Mouse (Mus musculus): Measurements from ENCODE around the gene Chrdl2. TPM values are rescaled to one million over a fixed set of nuclear protein-coding genes. Genes with fewer than 3 reads are reported as not detected.

Chrdl2 gene
- polyA plus RNA-seq, 1 experiment from 2014 or later: 1.1 TPM

DNA sequence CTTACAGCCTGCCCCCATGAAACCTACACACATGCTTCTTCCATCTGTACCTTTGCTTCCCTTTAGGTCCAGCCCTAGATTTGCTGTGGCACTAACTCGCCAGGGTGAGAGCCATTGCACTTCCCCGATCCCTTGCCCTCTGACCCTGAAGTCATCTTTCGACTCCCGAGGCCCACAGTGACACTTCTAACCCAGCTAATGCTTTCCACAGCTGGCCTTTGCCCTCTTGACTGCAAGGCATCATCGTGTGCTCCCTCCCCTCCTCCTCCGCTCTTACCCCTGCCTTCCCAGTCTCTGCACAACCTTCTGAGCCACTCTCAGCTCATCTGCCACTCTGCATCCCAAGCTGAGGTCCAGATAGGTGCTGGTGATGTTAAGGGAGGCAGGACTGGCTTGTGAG, 6.5 kb downstream of the Chrdl2 start:
- Histone ChIP-seq H3K27me3 (replicated peaks; ENCODE audit: control insufficient read depth, insufficient read depth, low read length) (peaks cover 21% of the 10 kb centered on the region), H3K4me2 (ENCODE audit: low read length) (no peak overlapping the region), H3K27ac (ENCODE audit: low read depth) (no peak overlapping the region), H3K36me3 (ENCODE audit: control insufficient read depth, insufficient read depth, low read length) (no peaks in the 10 kb centered on the region), H3K9me3 (ENCODE audit: control insufficient read depth, low read length) (no peaks in the 10 kb centered on the region), H3K4me3 (ENCODE audit: low read depth, low read length) (no peak overlapping the region), H3K9ac (ENCODE audit: low read length) (no peak overlapping the region), H3K4me1 (replicated peaks; ENCODE audit: control insufficient read depth, insufficient read depth, low read length) (0 out of 2 replicates have a peak, but pooled peaks cover 3% of the 10 kb centered on the region)
- no peak for DNase-seq (ENCODE audit: low spot score)
- WGBS: 25% methylated on average over 6 of the region's 6 CpGs
- ATAC-seq (replicated peaks; ENCODE audit: low FRiP score, low TSS enrichment, low read depth): no peak

DNA sequence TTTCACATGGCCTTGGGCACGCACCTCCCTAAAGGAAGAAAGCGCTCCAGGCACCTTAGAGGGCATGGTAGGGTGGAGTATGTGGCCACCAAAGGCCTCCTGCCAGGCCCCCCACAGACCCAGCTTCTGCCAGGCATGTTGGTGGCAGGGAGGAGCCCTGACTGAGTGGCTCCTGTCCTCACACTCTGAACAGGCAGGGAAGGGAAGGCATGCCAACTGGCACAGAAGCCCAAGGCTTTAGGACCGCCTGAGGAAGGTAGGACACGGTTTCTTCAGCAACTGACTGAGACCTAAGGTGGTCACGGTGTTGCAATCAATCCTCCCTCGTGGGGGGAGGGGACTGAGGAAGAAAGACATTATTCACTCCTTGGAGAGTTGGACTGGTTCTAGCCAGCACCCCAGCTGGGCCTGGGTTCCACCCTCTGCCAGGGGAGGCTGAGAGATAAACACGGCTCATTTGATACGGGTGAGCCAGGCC, 8.2 kb downstream of the Chrdl2 start:
- H3K27ac ChIP-seq (ENCODE audit: low read depth): no peak overlapping the region
- H3K9me3 ChIP-seq (ENCODE audit: control insufficient read depth, low read length): no peaks in the 10 kb centered on the region
- no peaks in the 10 kb centered on the region for H3K36me3 ChIP-seq (ENCODE audit: control insufficient read depth, insufficient read depth, low read length)
- H3K4me1 ChIP-seq (replicated peaks; ENCODE audit: control insufficient read depth, insufficient read depth, low read length): 0 out of 2 replicates have a peak, but pooled peaks cover 3% of the 10 kb centered on the region
- no peak overlapping the region for H3K4me2 ChIP-seq (ENCODE audit: low read length)
- ATAC-seq (replicated peaks; ENCODE audit: low FRiP score, low TSS enrichment, low read depth): no peak
- H3K9ac ChIP-seq (ENCODE audit: low read length): no peak overlapping the region
- DNase-seq (ENCODE audit: low spot score): no peak
- H3K27me3 ChIP-seq (replicated peaks; ENCODE audit: control insufficient read depth, insufficient read depth, low read length): peaks cover 7% of the 10 kb centered on the region; the same call in 1 of the 2 replicates
- H3K4me3 ChIP-seq (ENCODE audit: low read depth, low read length): no peak overlapping the region
- 66% methylated on average over 8 of the region's 8 CpGs for WGBS

DNA sequence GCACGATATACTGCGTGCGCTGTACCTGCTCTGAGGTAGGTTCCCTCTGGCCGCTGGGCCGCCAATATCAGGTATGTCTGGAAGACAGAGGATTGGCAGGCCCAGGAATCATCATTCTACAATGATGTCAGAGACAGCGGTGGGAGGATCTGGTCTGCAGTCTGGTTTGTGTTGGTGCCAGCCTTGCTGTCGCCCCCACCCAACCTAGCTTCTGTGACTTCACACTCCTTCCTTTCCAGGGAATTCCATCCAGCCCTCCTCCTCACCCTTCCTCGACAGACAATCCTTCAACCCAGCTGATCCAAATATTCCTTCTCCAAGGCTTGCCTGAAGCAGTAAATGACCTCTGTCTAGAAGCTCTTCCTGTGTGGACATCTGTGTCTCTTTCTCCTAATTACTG, 11.1 kb downstream of the Chrdl2 start:
- Histone ChIP-seq H3K4me2 (ENCODE audit: low read length) (no peak overlapping the region), H3K36me3 (ENCODE audit: control insufficient read depth, insufficient read depth, low read length) (no peaks in the 10 kb centered on the region), H3K27me3 (replicated peaks; ENCODE audit: control insufficient read depth, insufficient read depth, low read length) (no peaks in the 10 kb centered on the region), H3K9ac (ENCODE audit: low read length) (no peak overlapping the region), H3K27ac (ENCODE audit: low read depth) (no peak overlapping the region), H3K4me3 (ENCODE audit: low read depth, low read length) (no peak overlapping the region), H3K9me3 (ENCODE audit: control insufficient read depth, low read length) (no peaks in the 10 kb centered on the region), H3K4me1 (replicated peaks; ENCODE audit: control insufficient read depth, insufficient read depth, low read length) (0 out of 2 replicates have a peak, but pooled peaks cover 3% of the 10 kb centered on the region)
- 81% methylated on average over 8 of the region's 8 CpGs for WGBS
- ATAC-seq (replicated peaks; ENCODE audit: low FRiP score, low TSS enrichment, low read depth) (no peak), DNase-seq (ENCODE audit: low spot score) (no peak)

DNA sequence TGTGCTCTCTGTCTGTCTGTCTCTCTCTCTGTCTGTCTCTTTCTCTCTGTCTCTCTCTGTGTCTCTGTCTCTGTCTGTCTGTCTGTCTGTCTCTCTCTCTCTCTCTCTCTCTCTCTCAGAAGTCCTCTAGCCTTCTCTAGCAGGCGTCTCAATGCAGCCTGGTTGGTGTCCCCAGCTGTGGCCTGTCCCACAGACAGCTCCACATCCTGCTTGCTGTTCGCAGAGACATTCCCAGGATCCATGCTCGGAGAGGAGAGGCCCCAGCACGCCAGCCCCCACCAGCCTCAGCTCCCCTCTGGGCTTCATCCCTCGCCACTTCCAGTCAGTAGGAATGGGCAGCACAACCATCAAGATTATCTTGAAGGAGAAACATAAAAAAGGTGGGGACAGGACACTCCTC, 21.4 kb downstream of the Chrdl2 start:
- DNase-seq (ENCODE audit: low spot score) (no peak), ATAC-seq (replicated peaks; ENCODE audit: low FRiP score, low TSS enrichment, low read depth) (no peak)
- no peaks in the 10 kb centered on the region for H3K9me3 ChIP-seq (ENCODE audit: control insufficient read depth, low read length)
- H3K27me3 ChIP-seq (replicated peaks; ENCODE audit: control insufficient read depth, insufficient read depth, low read length): no peaks in the 10 kb centered on the region
- no peak overlapping the region for H3K9ac ChIP-seq (ENCODE audit: low read length)
- no peak overlapping the region for H3K4me2 ChIP-seq (ENCODE audit: low read length)
- H3K27ac ChIP-seq (ENCODE audit: low read depth): no peak overlapping the region
- no peak overlapping the region for H3K4me3 ChIP-seq (ENCODE audit: low read depth, low read length)
- no peaks in the 10 kb centered on the region for H3K36me3 ChIP-seq (ENCODE audit: control insufficient read depth, insufficient read depth, low read length)
- peaks cover 5% of the 10 kb centered on the region for H3K4me1 ChIP-seq (replicated peaks; ENCODE audit: control insufficient read depth, insufficient read depth, low read length)
- WGBS: 40% methylated on average over 5 of the region's 5 CpGs

DNA sequence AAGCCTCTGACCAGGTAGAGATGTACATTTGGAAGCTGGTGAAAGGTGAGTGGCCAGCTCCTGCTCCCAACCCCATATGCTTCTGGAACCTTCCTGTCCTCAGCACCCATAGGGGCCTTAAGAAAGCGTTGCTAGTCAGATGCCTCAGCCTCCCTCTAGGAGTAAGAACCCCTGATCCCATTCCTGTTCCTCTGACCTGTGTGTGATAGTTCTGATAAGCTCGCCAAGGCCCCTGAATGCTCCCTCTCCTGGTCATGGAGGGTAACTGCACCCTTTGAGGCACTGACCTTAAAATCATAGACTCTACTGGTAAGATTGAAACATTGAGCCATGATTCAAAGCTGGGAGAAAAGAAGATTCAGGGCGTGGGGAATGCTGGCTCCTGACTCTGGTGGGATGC, 23.3 kb downstream of the Chrdl2 start:
- no peak for ATAC-seq (replicated peaks; ENCODE audit: low FRiP score, low TSS enrichment, low read depth)
- H3K27me3 ChIP-seq (replicated peaks; ENCODE audit: control insufficient read depth, insufficient read depth, low read length): no peaks in the 10 kb centered on the region
- 40% methylated on average over 3 of the region's 3 CpGs for WGBS
- H3K9me3 ChIP-seq (ENCODE audit: control insufficient read depth, low read length): no peaks in the 10 kb centered on the region
- peaks cover 5% of the 10 kb centered on the region for H3K4me1 ChIP-seq (replicated peaks; ENCODE audit: control insufficient read depth, insufficient read depth, low read length)
- H3K9ac ChIP-seq (ENCODE audit: low read length): no peak overlapping the region
- no peak for DNase-seq (ENCODE audit: low spot score)
- no peak overlapping the region for H3K27ac ChIP-seq (ENCODE audit: low read depth)
- H3K36me3 ChIP-seq (ENCODE audit: control insufficient read depth, insufficient read depth, low read length): no peaks in the 10 kb centered on the region
- no peak overlapping the region for H3K4me2 ChIP-seq (ENCODE audit: low read length)
- no peak overlapping the region for H3K4me3 ChIP-seq (ENCODE audit: low read depth, low read length)

DNA sequence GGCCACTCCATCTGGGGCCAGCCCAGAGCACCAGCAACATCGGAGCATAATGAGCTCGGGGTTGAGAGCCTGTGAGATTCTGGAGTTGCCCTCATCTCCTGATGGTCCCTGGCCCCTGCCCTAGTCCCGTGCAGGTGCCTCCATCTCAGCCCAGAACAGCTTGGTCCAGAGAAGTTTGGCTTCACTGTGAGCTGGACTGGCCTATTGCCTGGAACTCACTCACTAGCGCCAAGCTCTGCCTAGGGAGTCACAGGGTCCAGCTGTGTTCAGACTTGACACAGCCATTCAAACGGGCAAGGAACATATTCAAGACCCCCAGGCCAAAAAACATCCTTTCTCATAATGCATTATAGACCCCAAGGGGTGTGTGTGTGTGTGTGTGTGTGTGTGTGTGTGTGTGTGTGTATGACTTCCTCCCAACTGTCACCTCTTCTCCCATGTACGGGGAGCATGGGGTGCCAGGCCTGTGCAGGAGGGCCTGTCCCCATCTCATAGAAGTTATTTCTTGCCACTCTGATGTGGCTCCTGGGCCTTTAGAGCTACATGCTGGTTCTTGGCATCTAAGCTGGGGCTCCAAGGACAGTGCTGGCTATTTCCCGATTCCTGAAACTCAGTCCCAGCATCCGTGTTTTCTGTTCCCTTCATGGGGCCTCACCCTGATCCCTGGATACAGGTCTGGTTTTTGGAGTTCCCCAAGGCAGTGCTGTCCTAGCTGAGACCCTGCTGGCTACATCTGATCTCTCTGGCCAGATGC, 25.2 kb downstream of the Chrdl2 start:
- Histone ChIP-seq H3K4me2 (ENCODE audit: low read length) (no peak overlapping the region), H3K4me3 (ENCODE audit: low read depth, low read length) (no peak overlapping the region), H3K27me3 (replicated peaks; ENCODE audit: control insufficient read depth, insufficient read depth, low read length) (no peaks in the 10 kb centered on the region), H3K4me1 (replicated peaks; ENCODE audit: control insufficient read depth, insufficient read depth, low read length) (peaks cover 5% of the 10 kb centered on the region), H3K36me3 (ENCODE audit: control insufficient read depth, insufficient read depth, low read length) (no peaks in the 10 kb centered on the region), H3K9me3 (ENCODE audit: control insufficient read depth, low read length) (no peaks in the 10 kb centered on the region), H3K9ac (ENCODE audit: low read length) (no peak overlapping the region), H3K27ac (ENCODE audit: low read depth) (no peak overlapping the region)
- DNase-seq (ENCODE audit: low spot score) (no peak), ATAC-seq (replicated peaks; ENCODE audit: low FRiP score, low TSS enrichment, low read depth) (no peak)
- WGBS: 82% methylated on average over 8 of the region's 8 CpGs

DNA sequence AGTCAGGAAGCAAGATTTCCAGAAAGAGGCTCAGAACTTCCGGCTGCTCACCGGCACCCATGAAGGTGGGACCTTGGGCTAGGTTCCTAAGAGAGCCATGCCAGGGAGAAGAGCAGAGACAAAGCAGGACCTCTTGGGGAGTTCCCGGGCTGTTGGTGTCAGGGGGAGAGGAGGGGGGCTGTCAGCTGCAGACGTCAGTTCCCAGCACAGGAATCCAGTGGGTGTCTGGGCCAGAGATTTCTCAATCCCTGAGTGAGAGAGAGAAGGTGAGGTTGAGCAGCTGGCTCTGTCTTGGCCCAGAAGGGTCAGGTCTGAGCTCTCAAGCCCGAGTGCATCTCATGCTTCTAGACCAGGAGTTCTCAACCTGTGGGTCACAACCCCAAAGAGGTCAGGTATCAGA, 27.7 kb downstream of the Chrdl2 start:
- ATAC-seq (replicated peaks; ENCODE audit: low FRiP score, low TSS enrichment, low read depth): no peak
- Histone ChIP-seq H3K9me3 (ENCODE audit: control insufficient read depth, low read length) (no peaks in the 10 kb centered on the region), H3K4me1 (replicated peaks; ENCODE audit: control insufficient read depth, insufficient read depth, low read length) (no peaks in the 10 kb centered on the region), H3K9ac (ENCODE audit: low read length) (no peak overlapping the region), H3K36me3 (ENCODE audit: control insufficient read depth, insufficient read depth, low read length) (no peaks in the 10 kb centered on the region), H3K27me3 (replicated peaks; ENCODE audit: control insufficient read depth, insufficient read depth, low read length) (no peaks in the 10 kb centered on the region), H3K4me3 (ENCODE audit: low read depth, low read length) (no peak overlapping the region), H3K4me2 (ENCODE audit: low read length) (no peak overlapping the region), H3K27ac (ENCODE audit: low read depth) (no peak overlapping the region)
- WGBS: 42% methylated on average over 5 of the region's 5 CpGs
- no peak for DNase-seq (ENCODE audit: low spot score)

DNA sequence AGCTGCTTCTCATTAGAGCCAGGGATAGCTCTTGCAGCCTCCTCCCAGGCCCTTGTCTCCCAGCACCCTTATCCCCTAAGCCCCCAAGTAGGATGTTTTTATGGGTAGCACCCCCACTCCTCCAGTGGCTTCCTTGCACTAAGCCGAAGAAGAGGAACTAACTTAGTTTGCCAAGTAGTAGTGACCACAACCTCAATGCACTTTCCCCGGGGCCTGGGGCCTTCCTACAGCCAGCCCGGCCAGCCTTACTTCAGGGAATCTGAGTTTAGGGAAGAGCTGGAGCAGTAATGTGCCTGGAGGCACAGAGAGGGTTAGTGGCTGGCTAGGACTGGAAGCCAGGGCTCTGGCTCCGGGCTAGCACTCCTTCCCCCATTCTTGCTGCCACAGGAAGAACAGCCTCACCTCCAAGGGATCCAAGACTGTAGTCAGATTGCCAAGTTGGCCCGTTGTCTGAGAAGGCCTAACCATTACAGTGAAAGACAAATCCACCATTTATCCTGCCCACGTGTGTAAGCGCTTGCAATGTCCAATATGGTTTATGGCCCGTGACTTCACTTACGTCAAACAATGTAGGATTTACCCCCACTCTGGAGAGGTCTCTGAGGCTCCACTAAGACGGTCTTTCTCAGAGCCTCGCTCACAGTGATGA, 29.0 kb downstream of the Chrdl2 start:
- no peak overlapping the region for H3K4me2 ChIP-seq (ENCODE audit: low read length)
- no peaks in the 10 kb centered on the region for H3K9me3 ChIP-seq (ENCODE audit: control insufficient read depth, low read length)
- H3K27me3 ChIP-seq (replicated peaks; ENCODE audit: control insufficient read depth, insufficient read depth, low read length): no peaks in the 10 kb centered on the region
- H3K9ac ChIP-seq (ENCODE audit: low read length): no peak overlapping the region
- H3K36me3 ChIP-seq (ENCODE audit: control insufficient read depth, insufficient read depth, low read length): no peaks in the 10 kb centered on the region
- no peak overlapping the region for H3K27ac ChIP-seq (ENCODE audit: low read depth)
- no peak for ATAC-seq (replicated peaks; ENCODE audit: low FRiP score, low TSS enrichment, low read depth)
- no peak for DNase-seq (ENCODE audit: low spot score)
- no peak overlapping the region for H3K4me3 ChIP-seq (ENCODE audit: low read depth, low read length)
- 76% methylated on average over 11 of the region's 11 CpGs for WGBS
- no peaks in the 10 kb centered on the region for H3K4me1 ChIP-seq (replicated peaks; ENCODE audit: control insufficient read depth, insufficient read depth, low read length)

DNA sequence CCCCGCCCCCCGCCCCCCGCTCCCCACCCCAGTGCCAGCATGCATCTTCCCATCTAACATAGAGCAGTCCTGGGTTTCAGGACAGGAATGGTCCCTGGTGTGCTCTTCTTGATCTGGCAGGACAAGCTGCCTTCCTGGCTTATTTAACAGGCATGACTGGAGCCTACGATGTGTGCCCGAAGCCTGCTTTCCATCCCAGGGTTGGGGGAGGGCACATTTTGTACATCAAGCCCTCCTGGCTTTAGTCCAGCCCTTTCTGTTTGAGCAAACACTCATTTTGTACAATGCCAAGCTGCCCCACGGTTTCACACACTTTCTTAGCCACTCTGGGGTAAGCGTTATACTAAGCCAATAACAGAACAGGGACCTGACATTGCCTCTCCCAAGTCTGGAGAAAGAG, 30.1 kb downstream of the Chrdl2 start:
- DNase-seq (ENCODE audit: low spot score): no peak
- Histone ChIP-seq H3K9ac (ENCODE audit: low read length) (no peak overlapping the region), H3K9me3 (ENCODE audit: control insufficient read depth, low read length) (no peaks in the 10 kb centered on the region), H3K27me3 (replicated peaks; ENCODE audit: control insufficient read depth, insufficient read depth, low read length) (no peaks in the 10 kb centered on the region), H3K4me3 (ENCODE audit: low read depth, low read length) (no peak overlapping the region), H3K36me3 (ENCODE audit: control insufficient read depth, insufficient read depth, low read length) (no peaks in the 10 kb centered on the region), H3K27ac (ENCODE audit: low read depth) (no peak overlapping the region), H3K4me2 (ENCODE audit: low read length) (no peak overlapping the region), H3K4me1 (replicated peaks; ENCODE audit: control insufficient read depth, insufficient read depth, low read length) (no peaks in the 10 kb centered on the region)
- 68% methylated on average over 7 of the region's 7 CpGs for WGBS
- ATAC-seq (replicated peaks; ENCODE audit: low FRiP score, low TSS enrichment, low read depth): no peak
